Mouse (Mus musculus) CH12.LX (cell line): ENCODE results near the gene Olfr424. TPM values are rescaled to one million over a fixed set of nuclear protein-coding genes. Genes with fewer than 3 reads are reported as not detected.

Experiments
- DNase-seq: peaks from one replicate; pipeline ENCODE4 v3.0.0-alpha.2; 2013; ENCODE audit errors: extremely low read depth
- H3K27ac ChIP-seq: 2 replicates; pipeline ENCODE4 v1.5.1; 2012; ENCODE audit warnings: low read depth, mild to moderate bottlenecking, control low read depth, moderate library complexity; ENCODE audit not compliant: insufficient read depth
- H3K27me3 ChIP-seq: replicated peaks from 2 replicates; pipeline ENCODE3; 2012; ENCODE audit warnings: inconsistent platforms
- H3K36me3 ChIP-seq, 2 experiments: replicated peaks in 1 of 2; 2 replicates each; pipeline versions ENCODE3 to v1.6.1; 2012; ENCODE audit warnings: inconsistent platforms in 1 of 2, low read length in 1 of 2, mild to moderate bottlenecking in 1 of 2, mixed read lengths in 1 of 2, moderate library complexity in 1 of 2; ENCODE audit not compliant: control insufficient read depth in 1 of 2, insufficient read depth in 1 of 2
- H3K4me1 ChIP-seq, 2 experiments: 2 replicates each; pipeline ENCODE4 v1.6.1; 2012; ENCODE audit warnings: inconsistent platforms in 1 of 2, moderate library complexity in 1 of 2; ENCODE audit not compliant: insufficient read depth in 2 of 2, control insufficient read depth in 1 of 2
- H3K4me2 ChIP-seq: 2 replicates; pipeline ENCODE4 v1.6.1; 2012; ENCODE audit warnings: low read depth, mild to moderate bottlenecking, control low read depth; ENCODE audit not compliant: poor library complexity, insufficient read depth, severe bottlenecking
- H3K4me3 ChIP-seq, 3 experiments: fragments of 150-350 bp in 1 of 3; sonication (generic) in 1 of 3; replicated peaks in 1 of 3; 2 replicates each; pipeline versions ENCODE3 to v1.5.1; 2011 to 2012; ENCODE audit warnings: low read depth in 2 of 3, low read length in 2 of 3, mild to moderate bottlenecking in 2 of 3, moderate library complexity in 2 of 3, control low read depth in 1 of 3, improper control_type of control experiment in 1 of 3, inconsistent platforms in 1 of 3, mixed read lengths in 1 of 3; ENCODE audit not compliant: poor library complexity in 1 of 3
- H3K79me2 ChIP-seq: replicated peaks from 2 replicates; pipeline ENCODE4 v1.6.1; 2012; ENCODE audit warnings: mild to moderate bottlenecking, moderate library complexity; ENCODE audit not compliant: control insufficient read depth, poor library complexity, insufficient read depth, severe bottlenecking; ENCODE audit errors: extremely low read depth
- H3K9ac ChIP-seq: 2 replicates; pipeline ENCODE4 v1.6.1; 2012; ENCODE audit warnings: low read depth, mild to moderate bottlenecking, control low read depth, moderate library complexity; ENCODE audit not compliant: insufficient read depth
- H3K9me3 ChIP-seq: replicated peaks from 2 replicates; pipeline ENCODE3; 2012; ENCODE audit warnings: low read length, inconsistent platforms, mixed read lengths
- BHLHE40 ChIP-seq: IDR thresholded peaks from 2 replicates; pipeline ENCODE4 v1.6.1; 2011; ENCODE audit warnings: mild to moderate bottlenecking, low read depth, low read length, improper control_type of control experiment
- CHD1 ChIP-seq: IDR thresholded peaks from 2 replicates; pipeline ENCODE4 v1.6.1; 2012; ENCODE audit warnings: low read depth, low read length, improper control_type of control experiment, inconsistent platforms
- CTCF ChIP-seq, 2 experiments: IDR thresholded peaks in 1 of 2; conservative IDR thresholded peaks in 1 of 2; 2 replicates each; pipeline ENCODE4 v1.5.1; 2011 to 2012; ENCODE audit warnings: low read depth in 2 of 2, low read length in 2 of 2, improper control_type of control experiment in 1 of 2, inconsistent platforms in 1 of 2, mild to moderate bottlenecking in 1 of 2, moderate library complexity in 1 of 2
- EP300 ChIP-seq: IDR thresholded peaks from 2 replicates; pipeline ENCODE4 v1.6.1; 2011; ENCODE audit warnings: low read length, improper control_type of control experiment
- HCFC1 ChIP-seq: IDR thresholded peaks from 2 replicates; pipeline ENCODE4 v1.6.1; 2012; ENCODE audit warnings: low read depth, mild to moderate bottlenecking, inconsistent platforms, low read length, improper control_type of control experiment
- IRF4 ChIP-seq: IDR thresholded peaks from 2 replicates; pipeline ENCODE4 v1.6.1; 2014; ENCODE audit warnings: low read depth, mild to moderate bottlenecking, inconsistent platforms, low read length, improper control_type of control experiment
- JUN ChIP-seq: IDR thresholded peaks from 2 replicates; pipeline ENCODE4 v1.6.1; 2011; ENCODE audit warnings: low read depth, mild to moderate bottlenecking, low read length, improper control_type of control experiment, moderate library complexity; ENCODE audit not compliant: insufficient read depth
- JUND ChIP-seq: conservative IDR thresholded peaks from 2 replicates; pipeline ENCODE4 v1.6.1; 2011; ENCODE audit warnings: low read depth, low read length, improper control_type of control experiment
- KAT2A ChIP-seq: IDR thresholded peaks from 2 replicates; pipeline ENCODE4 v1.6.1; 2012; ENCODE audit warnings: low read length, improper control_type of control experiment, inconsistent platforms; ENCODE audit not compliant: insufficient replicate concordance
- MAFK ChIP-seq: IDR thresholded peaks from 2 replicates; pipeline ENCODE4 v1.6.1; 2011; ENCODE audit warnings: low read length, improper control_type of control experiment; ENCODE audit not compliant: insufficient replicate concordance
- MAX ChIP-seq: IDR thresholded peaks from 2 replicates; pipeline ENCODE4 v1.6.1; 2011; ENCODE audit warnings: low read length, improper control_type of control experiment
- MAZ ChIP-seq: IDR thresholded peaks from 2 replicates; pipeline ENCODE4 v1.6.1; 2012; ENCODE audit warnings: low read depth, mild to moderate bottlenecking, inconsistent platforms, low read length, improper control_type of control experiment, moderate library complexity
- MEF2A ChIP-seq: IDR thresholded peaks from 2 replicates; pipeline ENCODE4 v1.6.1; 2014; ENCODE audit warnings: low read depth, mild to moderate bottlenecking, inconsistent platforms, low read length, improper control_type of control experiment, borderline replicate concordance
- MXI1 ChIP-seq: IDR thresholded peaks from 2 replicates; pipeline ENCODE4 v1.6.1; 2011; ENCODE audit warnings: mild to moderate bottlenecking, low read depth, low read length, improper control_type of control experiment
- MYC ChIP-seq: IDR thresholded peaks from 2 replicates; pipeline ENCODE4 v1.6.1; 2011; ENCODE audit warnings: low read depth, mild to moderate bottlenecking, improper control_type of control experiment, low read length
- NELFE ChIP-seq: IDR thresholded peaks from 2 replicates; pipeline ENCODE4 v1.6.1; 2011; ENCODE audit warnings: low read depth, low read length, improper control_type of control experiment
- PAX5 ChIP-seq: IDR thresholded peaks from 2 replicates; pipeline ENCODE4 v1.6.1; 2012; ENCODE audit warnings: low read length, inconsistent platforms, mixed read lengths
- RAD21 ChIP-seq: IDR thresholded peaks from 2 replicates; pipeline ENCODE4 v1.6.1; 2011; ENCODE audit warnings: low read depth, mild to moderate bottlenecking, low read length, improper control_type of control experiment, moderate library complexity
- SIN3A ChIP-seq: IDR thresholded peaks from 2 replicates; pipeline ENCODE4 v1.6.1; 2012; ENCODE audit warnings: low read length, improper control_type of control experiment, inconsistent platforms
- SMC3 ChIP-seq: IDR thresholded peaks from 2 replicates; pipeline ENCODE4 v1.6.1; 2011; ENCODE audit warnings: low read depth, low read length, improper control_type of control experiment
- TBP ChIP-seq: conservative IDR thresholded peaks from 2 replicates; pipeline ENCODE4 v1.6.1; 2011; ENCODE audit warnings: low read depth, low read length, improper control_type of control experiment
- UBTF ChIP-seq: IDR thresholded peaks from 2 replicates; pipeline ENCODE4 v1.6.1; 2012; ENCODE audit warnings: low read depth, mild to moderate bottlenecking, inconsistent platforms, low read length, improper control_type of control experiment, moderate library complexity
- USF1 ChIP-seq: IDR thresholded peaks from 2 replicates; pipeline ENCODE4 v1.6.1; 2014; ENCODE audit warnings: low read depth, mild to moderate bottlenecking, inconsistent platforms, low read length, improper control_type of control experiment
- ZC3H11A ChIP-seq: IDR thresholded peaks from 2 replicates; pipeline ENCODE4 v1.6.1; 2012; ENCODE audit warnings: low read depth, mild to moderate bottlenecking, inconsistent platforms, low read length, improper control_type of control experiment
- ZNF384 ChIP-seq: IDR thresholded peaks from 2 replicates; pipeline ENCODE4 v1.6.1; 2012; ENCODE audit warnings: low read depth, low read length, improper control_type of control experiment, inconsistent platforms
- dilution Hi-C: fragments of 300-500 bp; cut with MboI; formaldehyde crosslinking; loops from 2 replicates; pipeline ENCODE4 v1.14.3; 2020; ENCODE audit warnings: low sequenced_read_pairs; ENCODE audit not compliant: extremely low pct_unique_long_range_greater_than_20kb, extremely low pct_ligation_motif_present
- in situ Hi-C: fragments of 300-500 bp; cut with MboI; formaldehyde crosslinking; loops from 3 replicates; pipeline ENCODE4 v1.14.3; 2019; ENCODE audit warnings: low sequenced_read_pairs, low pct_ligation_motif_present, low pct_unique_long_range_greater_than_20kb, mixed read lengths
- polyA plus RNA-seq: library from polyadenylated mRNA; unstranded; fragments of >175 nt; gene quantifications from 2 replicates; pipeline ENCODE4 v1.2.1, GENCODE M21; 2012; ENCODE audit warnings: low read depth; ENCODE audit not compliant: insufficient read length
- total RNA-seq, 2 experiments: library from RNA; depleted of rRNA; stranded (reverse); fragments of 300-350 nt in 1 of 2; fragments of >200 nt in 1 of 2; gene quantifications; 2 replicates each; pipeline ENCODE4 v1.2.3; 2012 to 2014

Olfr424 gene
- total and polyA plus RNA-seq, 3 experiments, result not detected

DNA sequence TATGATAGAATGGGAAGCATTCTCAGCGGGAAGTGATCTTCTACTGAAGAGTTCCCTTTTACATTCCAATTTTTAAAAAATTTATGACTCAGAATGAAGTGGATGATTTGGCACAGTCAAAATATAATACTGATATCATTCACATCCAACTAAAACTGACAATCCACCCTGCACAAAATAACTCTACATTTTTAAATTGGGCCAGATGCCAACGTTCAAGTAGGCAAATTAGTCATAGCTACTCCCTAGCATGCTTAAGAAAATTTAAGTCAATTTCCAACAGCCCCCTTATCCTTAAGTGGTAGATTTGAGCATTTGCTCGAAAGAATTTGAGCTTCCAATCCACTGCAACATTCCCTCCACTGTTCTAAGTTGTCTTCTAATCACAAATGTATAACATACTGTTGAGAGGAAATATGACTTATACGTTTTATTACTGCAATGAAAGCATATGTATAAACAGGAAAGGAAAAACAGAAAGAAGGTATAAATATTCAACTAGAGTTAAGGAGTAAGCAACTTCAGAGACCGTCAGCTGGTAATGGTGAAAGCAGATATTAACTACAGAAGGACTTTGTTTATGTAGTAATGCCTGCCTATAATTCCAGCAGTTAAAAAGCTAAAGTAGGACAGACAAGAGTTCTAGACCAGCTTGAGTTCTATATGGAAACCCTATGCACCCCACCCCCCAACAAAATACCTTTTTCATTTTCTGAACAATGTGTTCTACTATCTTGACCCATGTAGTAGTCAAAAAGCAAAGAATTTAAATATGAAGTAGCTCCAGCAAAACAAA, 39.6 kb downstream of the Olfr424 start:
- in situ Hi-C loops, result no loop called here
- no peaks in the 10 kb centered on the region for H3K79me2 ChIP-seq
- no peaks in the 10 kb centered on the region for H3K9me3 ChIP-seq
- H3K4me1 ChIP-seq, result peaks cover 0 to 47% of the 10 kb centered on the region in 2 experiments; a peak in 2 of 4 replicates
- peaks cover 0 to 2% of the 10 kb centered on the region in 2 experiments for H3K36me3 ChIP-seq
- dilution Hi-C loops, result no loop called here
- no peak overlapping the region for H3K27ac ChIP-seq
- H3K4me3 ChIP-seq, result no peak overlapping the region
- no peaks in the 10 kb centered on the region for H3K27me3 ChIP-seq
- DNase-seq, result no peak
- no peak overlapping the region for H3K4me2 ChIP-seq
- no peak for TF ChIP-seq MEF2A
- no peak for TF ChIP-seq JUN
- no peak for TF ChIP-seq CHD1
- TF ChIP-seq EP300, result no peak
- TF ChIP-seq ZC3H11A, result no peak
- TF ChIP-seq HCFC1, result no peak
- TF ChIP-seq SMC3, result no peak
- no peak for TF ChIP-seq BHLHE40
- no peak for TF ChIP-seq MYC
- TF ChIP-seq TBP, result no peak
- no peak for TF ChIP-seq MAZ
- no peak for TF ChIP-seq ZNF384
- TF ChIP-seq SIN3A, result no peak
- TF ChIP-seq, all 38 proteins: peak for 0
- H3K9ac ChIP-seq, result no peak overlapping the region

DNA sequence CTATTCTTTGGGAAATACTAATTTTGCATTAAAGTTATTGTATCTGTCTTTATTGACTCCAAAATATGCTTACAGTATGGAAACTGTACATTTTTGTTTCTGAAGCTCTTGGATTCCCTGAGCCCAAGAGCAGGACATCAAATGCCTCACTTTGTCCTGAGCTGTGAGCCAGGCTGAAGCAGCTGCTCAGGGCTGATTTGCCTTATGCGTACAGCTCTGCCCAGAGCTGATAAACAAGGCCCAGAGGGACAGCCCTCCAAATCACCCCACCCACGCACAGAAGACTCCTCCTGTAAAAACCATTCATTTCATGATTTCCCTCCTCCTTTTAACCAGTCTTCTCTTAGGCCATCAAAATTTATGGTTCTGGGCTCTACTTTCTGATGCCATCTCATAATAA, 40.2 kb downstream of the Olfr424 start:
- Histone ChIP-seq H3K36me3 (peaks cover 0 to 2% of the 10 kb centered on the region in 2 experiments), H3K9me3 (no peaks in the 10 kb centered on the region), H3K4me2 (no peak overlapping the region), H3K4me3 (no peak overlapping the region), H3K79me2 (no peaks in the 10 kb centered on the region), H3K27me3 (no peaks in the 10 kb centered on the region), H3K27ac (no peak overlapping the region), H3K9ac (no peak overlapping the region), H3K4me1 (peaks cover 0 to 51% of the 10 kb centered on the region in 2 experiments; a peak in 2 of 4 replicates)
- in situ Hi-C loops (no loop called here), dilution Hi-C loops (no loop called here)
- peak; percentile 60 for DNase-seq
- no peak for TF ChIP-seq UBTF
- TF ChIP-seq TBP, result no peak
- 0 out of 2 replicates have a peak, but pooled peaks have one; percentile 12 for TF ChIP-seq IRF4
- no peak for TF ChIP-seq USF1
- TF ChIP-seq MAFK, result no peak
- no peak for TF ChIP-seq MAX
- no peak for TF ChIP-seq PAX5
- TF ChIP-seq NELFE, result no peak
- no peak for TF ChIP-seq CTCF (conservative IDR thresholded peaks at IDR 0.05 in 1 of 2, IDR thresholded peaks at IDR 0.05 in 1 of 2; ENCODE audit: low read depth in 2 of 2, low read length in 2 of 2)
- no peak for TF ChIP-seq SIN3A
- TF ChIP-seq SMC3, result no peak
- no peak for TF ChIP-seq MXI1
- TF ChIP-seq MAZ, result no peak
- peak; percentile 47; the same call in 1 of the 2 replicates for TF ChIP-seq EP300
- TF ChIP-seq MYC, result no peak
- TF ChIP-seq JUND, result no peak
- no peak for TF ChIP-seq RAD21
- no peak for TF ChIP-seq KAT2A
